Mouse (Mus musculus) neural tube, embryonic 15.5 days (tissue): Measurements from ENCODE around the gene Bmp8a. TPM values are rescaled to one million over a fixed set of nuclear protein-coding genes. Genes with fewer than 3 reads are reported as not detected.
"Not testable (repeated sequence)": the region's sequence is repeated elsewhere in the genome, so short reads cannot be mapped to it uniquely, and the experiment has no call there.

Experiments
- ATAC-seq: fragments of 200-750 bp; cut with Nextera tagmentation; 2 replicates; pipeline ENCODE4 v1.8.0; 2017; ENCODE audit warnings: mild to moderate bottlenecking, moderate TSS enrichment, moderate library complexity; ENCODE audit not compliant: low FRiP score
- H3K27ac ChIP-seq: fragments of 300-500 bp; sonication (generic); replicated peaks from 2 replicates; pipeline ENCODE4 v1.5.1; 2015; ENCODE audit warnings: mild to moderate bottlenecking, inconsistent platforms
- H3K27me3 ChIP-seq: fragments of 300-500 bp; sonication (generic); replicated peaks from 2 replicates; pipeline ENCODE4 v1.6.1; 2015; ENCODE audit warnings: inconsistent platforms
- H3K36me3 ChIP-seq: fragments of 300-500 bp; sonication (generic); 2 replicates; pipeline ENCODE4 v1.6.1; 2015; ENCODE audit warnings: inconsistent platforms
- H3K4me1 ChIP-seq: fragments of 300-500 bp; sonication (generic); 2 replicates; pipeline ENCODE4 v1.6.1; 2015; ENCODE audit warnings: inconsistent platforms
- H3K4me2 ChIP-seq: fragments of 300-500 bp; sonication (generic); 2 replicates; pipeline ENCODE4 v1.6.1; 2015; ENCODE audit warnings: inconsistent platforms, mild to moderate bottlenecking, moderate library complexity
- H3K4me3 ChIP-seq: fragments of 300-500 bp; sonication (generic); replicated peaks from 2 replicates; pipeline ENCODE4 v1.5.1; 2015; ENCODE audit warnings: mild to moderate bottlenecking, inconsistent platforms
- H3K9ac ChIP-seq: fragments of 300-500 bp; sonication (generic); replicated peaks from 2 replicates; pipeline ENCODE4 v1.6.1; 2015; ENCODE audit warnings: mild to moderate bottlenecking, inconsistent platforms
- H3K9me3 ChIP-seq: fragments of 300-500 bp; sonication (generic); replicated peaks from 2 replicates; pipeline ENCODE4 v1.6.1; 2016; ENCODE audit warnings: inconsistent platforms
- WGBS: fragments of 180-500 bp; shearing (Covaris S2); methylation state at CpG from one replicate; pipeline ENCODE4 v1.1.7; 2015; ENCODE audit warnings: mixed read lengths; 5-methylcytosine and 5-hydroxymethylcytosine counted together
- polyA plus RNA-seq: library from polyadenylated mRNA; unstranded; fragments of >200 nt; fragmentation: Nextera tagmentation; extraction: Ambion mirVana; gene quantifications from 2 replicates; pipeline ENCODE4 v1.2.1, GENCODE M21; 2015

Bmp8a gene
- polyA plus RNA-seq, 1 experiment from 2014 or later = 0.20 TPM

- no peak for ATAC-seq
- 90% methylated on average over 10 of the region's 10 CpGs for WGBS
- Histone ChIP-seq H3K4me1 (no peaks in the 10 kb centered on the region), H3K9ac (no peak overlapping the region), H3K9me3 (no peaks in the 10 kb centered on the region), H3K36me3 (peaks cover 83% of the 10 kb centered on the region), H3K27ac (no peak overlapping the region), H3K4me3 (no peak overlapping the region), H3K27me3 (no peaks in the 10 kb centered on the region), H3K4me2 (no peak overlapping the region)
Observed at GRCm38 (mm10) chr4:123353271-123353877, 10.3 kb upstream of the Bmp8a start.

- H3K4me2 ChIP-seq = peak overlapping the region; percentile 87
- no peak overlapping the region for H3K27ac ChIP-seq
- ATAC-seq = peak; percentile 2; the same call in 1 of the 2 replicates
- peaks cover 8% of the 10 kb centered on the region for H3K36me3 ChIP-seq
- peak overlapping the region; percentile 47 for H3K4me3 ChIP-seq
- no peak overlapping the region for H3K9ac ChIP-seq
- H3K9me3 ChIP-seq = no peaks in the 10 kb centered on the region
- peaks cover 15% of the 10 kb centered on the region for H3K4me1 ChIP-seq
- H3K27me3 ChIP-seq = peaks cover 50% of the 10 kb centered on the region
- WGBS = 3% methylated on average over 6 of the region's 6 CpGs
Observed at GRCm38 (mm10) chr4:123343471-123343789, 378 bp upstream of the Bmp8a start.

- Histone ChIP-seq H3K4me2 (peak overlapping the region; percentile 87), H3K4me3 (peak overlapping the region; percentile 47), H3K27ac (no peak overlapping the region), H3K27me3 (peaks cover 50% of the 10 kb centered on the region), H3K36me3 (0 out of 2 replicates have a peak, but pooled peaks cover 3% of the 10 kb centered on the region), H3K9ac (0 out of 2 replicates have a peak overlapping the region, but pooled peaks have one; percentile 17), H3K9me3 (no peaks in the 10 kb centered on the region), H3K4me1 (peaks cover 15% of the 10 kb centered on the region)
- 2% methylated on average over 42 of the region's 43 CpGs for WGBS
- ATAC-seq = peak; percentile 51
Observed at GRCm38 (mm10) chr4:123342091-123342641, 886 bp downstream of the Bmp8a start.

- Histone ChIP-seq H3K27ac (no peak overlapping the region), H3K4me2 (no peak overlapping the region), H3K9me3 (no peaks in the 10 kb centered on the region), H3K27me3 (peaks cover 50% of the 10 kb centered on the region), H3K36me3 (no peaks in the 10 kb centered on the region), H3K4me3 (no peak overlapping the region), H3K4me1 (peaks cover 15% of the 10 kb centered on the region), H3K9ac (no peak overlapping the region)
- ATAC-seq = no peak
- WGBS = 70% methylated on average over 5 of the region's 5 CpGs
Observed at GRCm38 (mm10) chr4:123340232-123340631, 2.8 kb downstream of the Bmp8a start.

- whole genome bisulfite sequencing = 70% methylated on average over 4 of the region's 4 CpGs
- Histone ChIP-seq H3K9me3 (no peaks in the 10 kb centered on the region), H3K4me3 (no peak overlapping the region), H3K27me3 (peaks cover 26% of the 10 kb centered on the region), H3K27ac (no peak overlapping the region), H3K36me3 (no peaks in the 10 kb centered on the region), H3K9ac (no peak overlapping the region), H3K4me1 (peaks cover 7% of the 10 kb centered on the region), H3K4me2 (no peak overlapping the region)
- no peak for ATAC-seq
Observed at GRCm38 (mm10) chr4:123337693-123338092, 5.4 kb downstream of the Bmp8a start.

GRCm38 (mm10) chr4:123335796-123336585, 7.1 kb downstream of the Bmp8a start:
- no peaks in the 10 kb centered on the region for H3K4me1 ChIP-seq
- no peak for ATAC-seq
- no peak overlapping the region for H3K4me3 ChIP-seq
- H3K36me3 ChIP-seq = no peaks in the 10 kb centered on the region
- 77% methylated on average over 14 of the region's 14 CpGs for WGBS
- no peak overlapping the region for H3K27ac ChIP-seq
- no peaks in the 10 kb centered on the region for H3K9me3 ChIP-seq
- peaks cover 9% of the 10 kb centered on the region for H3K27me3 ChIP-seq
- H3K4me2 ChIP-seq = no peak overlapping the region
- H3K9ac ChIP-seq = no peak overlapping the region

GRCm38 (mm10) chr4:123335244-123335643, 7.8 kb downstream of the Bmp8a start:
- H3K4me1 ChIP-seq, H3K9ac ChIP-seq, ATAC-seq, H3K27ac ChIP-seq, H3K9me3 ChIP-seq, H3K4me2 ChIP-seq, H3K36me3 ChIP-seq, H3K27me3 ChIP-seq, H3K4me3 ChIP-seq: not testable (repeated sequence)
- WGBS = 70% methylated on average over 10 of the region's 10 CpGs

- ATAC-seq = no peak
- no peaks in the 10 kb centered on the region for H3K36me3 ChIP-seq
- no peaks in the 10 kb centered on the region for H3K27me3 ChIP-seq
- no peak overlapping the region for H3K4me2 ChIP-seq
- H3K9me3 ChIP-seq = no peaks in the 10 kb centered on the region
- 81% methylated on average over 3 of the region's 3 CpGs for WGBS
- no peaks in the 10 kb centered on the region for H3K4me1 ChIP-seq
- no peak overlapping the region for H3K4me3 ChIP-seq
- no peak overlapping the region for H3K9ac ChIP-seq
- no peak overlapping the region for H3K27ac ChIP-seq
Observed at GRCm38 (mm10) chr4:123334177-123334576, 8.9 kb downstream of the Bmp8a start.

GRCm38 (mm10) chr4:123333151-123333550, 9.9 kb downstream of the Bmp8a start:
- WGBS = 96% methylated on average over 4 of the region's 4 CpGs
- Histone ChIP-seq H3K4me1 (no peaks in the 10 kb centered on the region), H3K27me3 (no peaks in the 10 kb centered on the region), H3K36me3 (no peaks in the 10 kb centered on the region), H3K9ac (no peak overlapping the region), H3K4me2 (no peak overlapping the region), H3K9me3 (no peaks in the 10 kb centered on the region), H3K4me3 (no peak overlapping the region), H3K27ac (no peak overlapping the region)
- no peak for ATAC-seq

- H3K9ac ChIP-seq, H3K4me1 ChIP-seq, H3K27me3 ChIP-seq, H3K36me3 ChIP-seq, H3K4me3 ChIP-seq, H3K4me2 ChIP-seq, ATAC-seq, H3K27ac ChIP-seq, H3K9me3 ChIP-seq: not testable (repeated sequence)
- 60% methylated on average over 1 of the region's 1 CpGs for WGBS
Observed at GRCm38 (mm10) chr4:123331961-123332360, 11.1 kb downstream of the Bmp8a start.

GRCm38 (mm10) chr4:123331326-123331725, 11.7 kb downstream of the Bmp8a start:
- no peaks in the 10 kb centered on the region for H3K27me3 ChIP-seq
- no peaks in the 10 kb centered on the region for H3K36me3 ChIP-seq
- no peak overlapping the region for H3K27ac ChIP-seq
- WGBS = 73% methylated on average over 4 of the region's 5 CpGs
- no peaks in the 10 kb centered on the region for H3K9me3 ChIP-seq
- H3K4me2 ChIP-seq = no peak overlapping the region
- no peak overlapping the region for H3K9ac ChIP-seq
- H3K4me3 ChIP-seq = no peak overlapping the region
- H3K4me1 ChIP-seq = no peaks in the 10 kb centered on the region
- ATAC-seq = no peak

GRCm38 (mm10) chr4:123328946-123329345, 14.1 kb downstream of the Bmp8a start:
- no peak overlapping the region for H3K4me3 ChIP-seq
- no peaks in the 10 kb centered on the region for H3K36me3 ChIP-seq
- H3K27ac ChIP-seq = no peak overlapping the region
- H3K4me1 ChIP-seq = no peaks in the 10 kb centered on the region
- ATAC-seq = no peak
- 73% methylated on average over 6 of the region's 6 CpGs for WGBS
- no peak overlapping the region for H3K9ac ChIP-seq
- H3K27me3 ChIP-seq = no peaks in the 10 kb centered on the region
- H3K9me3 ChIP-seq = no peaks in the 10 kb centered on the region
- H3K4me2 ChIP-seq = no peak overlapping the region
